Mouse (Mus musculus): Measurements from ENCODE around the gene Sowahb. TPM values are rescaled to one million over a fixed set of nuclear protein-coding genes. Genes with fewer than 3 reads are reported as not detected.

The Sowahb gene
- 0.05 TPM in 1 of 2 replicates, not detected in the other for polyA plus RNA-seq (2014; fragmentation: Nextera tagmentation; extraction: Ambion mirVana)

GRCm38 (mm10) chr5:93044584-93045370 lies at the start of gene Sowahb:
Sowahb (minus strand) TSS chr5:93045022.
- ATAC-seq (peak; percentile 68), DNase-seq (ENCODE audit: low spot score) (peak; percentile 24)
- under 1% methylated on average over 66 of the region's 68 CpGs for WGBS

GRCm38 (mm10) chr5:93093638-93094527 lies 49.1 kb upstream of the Sowahb start:
- WGBS: under 1% methylated on average over 50 of the region's 50 CpGs
- ATAC-seq: peak; percentile 53
- H3K36me3 ChIP-seq (ENCODE audit: control insufficient read depth, insufficient read depth, low read length): no peaks in the 10 kb centered on the region
- no peaks in the 10 kb centered on the region for H3K27me3 ChIP-seq (replicated peaks; ENCODE audit: control insufficient read depth, insufficient read depth, low read length)
- DNase-seq (ENCODE audit: low spot score): peak; percentile 76
- H3K9me3 ChIP-seq (replicated peaks; ENCODE audit: control insufficient read depth, low read length): no peaks in the 10 kb centered on the region
- peak overlapping the region; percentile 96 for H3K27ac ChIP-seq (ENCODE audit: low read depth, low read length)
- H3K4me2 ChIP-seq (ENCODE audit: low read length): peak overlapping the region; percentile 94
- peaks cover 46% of the 10 kb centered on the region for H3K4me1 ChIP-seq (ENCODE audit: control insufficient read depth, insufficient read depth, low read length)
- peak overlapping the region; percentile 83 for H3K4me3 ChIP-seq (ENCODE audit: low read depth, low read length)
- H3K9ac ChIP-seq (ENCODE audit: low read length): peak overlapping the region; percentile 90

More at GRCm38 (mm10) chr5:93044584-93045370, at the start of gene Sowahb:
- peak within 1 kb of the TSS; percentile 43 for H3K4me3 ChIP-seq (ENCODE audit: low read depth, low read length)
- peaks cover 18% of the 10 kb centered on the region for H3K4me1 ChIP-seq (ENCODE audit: control insufficient read depth, insufficient read depth, low read length)
- H3K9me3 ChIP-seq (replicated peaks; ENCODE audit: control insufficient read depth, low read length): no peaks in the 10 kb centered on the region
- H3K36me3 ChIP-seq (ENCODE audit: control insufficient read depth, insufficient read depth, low read length): no peaks in the 10 kb centered on the region
- peaks cover 63% of the 10 kb centered on the region for H3K27me3 ChIP-seq (replicated peaks; ENCODE audit: control insufficient read depth, insufficient read depth, low read length)
- H3K9ac ChIP-seq (ENCODE audit: low read length): peak within 1 kb of the TSS; percentile 57
- peak within 1 kb of the TSS; percentile 94 for H3K4me2 ChIP-seq (ENCODE audit: low read length)
- no peak within 1 kb of the TSS for H3K27ac ChIP-seq (ENCODE audit: low read depth, low read length)

DNA sequence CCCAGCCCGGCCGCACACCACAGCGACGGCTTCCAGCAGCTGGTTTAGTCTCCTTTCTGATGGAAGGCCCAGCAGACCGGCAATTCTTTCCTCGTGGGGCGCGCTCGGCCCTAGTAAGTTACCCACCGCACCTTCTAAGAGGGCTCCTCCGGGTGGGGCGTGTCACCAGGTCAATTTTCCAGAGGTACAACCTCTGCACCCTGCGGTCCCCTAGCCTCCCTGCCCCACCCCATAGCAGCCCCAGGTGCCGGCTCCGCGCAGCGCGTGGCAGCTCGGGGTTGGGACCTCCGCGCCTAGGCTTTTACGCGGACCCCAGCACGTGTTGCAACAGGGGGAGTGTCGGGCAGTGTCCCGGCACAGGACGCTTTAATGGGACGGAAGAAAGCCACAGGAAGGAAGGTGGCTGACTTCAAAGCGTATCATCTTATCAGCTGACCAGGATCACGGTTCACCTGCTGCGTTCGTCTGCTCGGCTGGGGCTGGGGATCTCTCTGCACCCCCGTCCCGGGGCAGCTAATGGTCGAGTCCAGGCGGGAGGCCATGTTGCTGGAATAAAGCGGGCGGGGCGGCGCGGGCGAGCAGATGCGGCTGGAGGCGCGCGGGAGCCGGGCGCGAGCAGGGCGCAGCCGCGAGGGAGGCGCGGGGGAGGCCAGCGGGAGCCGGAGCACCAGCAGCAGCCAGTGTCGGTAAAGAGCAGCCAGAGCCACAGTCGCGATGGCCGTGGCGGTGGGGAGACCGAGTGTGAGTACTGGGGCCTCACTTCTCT lies 48.2 kb upstream of the Sowahb start, which contains the start of gene Sept11:
Gene Sept11 (plus strand): TSS at position 581 of the 766 bp plus-strand sequence.
- Histone ChIP-seq H3K27me3 (replicated peaks; ENCODE audit: control insufficient read depth, insufficient read depth, low read length) (no peaks in the 10 kb centered on the region), H3K27ac (ENCODE audit: low read depth, low read length) (peak within 1 kb of the TSS; percentile 96), H3K9ac (ENCODE audit: low read length) (peak within 1 kb of the TSS; percentile 90), H3K4me1 (ENCODE audit: control insufficient read depth, insufficient read depth, low read length) (peaks cover 44% of the 10 kb centered on the region), H3K4me2 (ENCODE audit: low read length) (peak within 1 kb of the TSS; percentile 94), H3K9me3 (replicated peaks; ENCODE audit: control insufficient read depth, low read length) (no peaks in the 10 kb centered on the region), H3K36me3 (ENCODE audit: control insufficient read depth, insufficient read depth, low read length) (no peaks in the 10 kb centered on the region), H3K4me3 (ENCODE audit: low read depth, low read length) (peak within 1 kb of the TSS; percentile 83)
- DNase-seq (ENCODE audit: low spot score): peak; percentile 95
- ATAC-seq: peak; percentile 91
- under 1% methylated on average over 63 of the region's 63 CpGs for WGBS

DNA sequence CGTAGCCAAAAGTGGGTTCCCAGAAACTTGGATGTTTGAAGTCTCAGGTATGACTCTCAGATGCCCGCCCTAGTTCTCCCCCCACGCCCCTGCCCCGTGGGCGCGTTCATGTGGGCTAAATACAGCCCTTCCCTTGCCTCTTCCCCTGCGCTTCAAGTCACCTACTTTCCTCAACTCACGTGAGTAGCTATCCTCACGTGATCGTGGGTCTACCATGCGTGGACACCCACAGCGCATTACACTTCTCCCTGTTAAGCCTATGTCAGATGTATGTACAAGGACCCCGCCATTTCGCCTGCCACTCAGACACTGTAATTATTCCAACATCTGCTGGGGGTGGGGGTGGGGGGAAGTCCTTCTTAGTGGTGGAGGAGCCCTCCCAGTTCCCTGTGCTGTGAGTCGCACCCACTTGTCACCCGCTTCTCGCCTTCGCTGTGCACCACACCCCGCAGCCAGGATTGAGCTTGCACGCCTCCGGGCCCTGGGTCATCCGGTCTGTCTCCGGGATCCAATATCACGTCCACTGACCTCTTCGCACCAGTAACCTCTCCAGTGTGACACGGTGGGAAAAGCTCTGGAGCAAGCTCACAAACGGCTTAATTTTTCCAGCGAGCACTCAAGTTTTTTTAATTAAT lies 47.4 kb upstream of the Sowahb start:
- H3K4me3 ChIP-seq (ENCODE audit: low read depth, low read length): peak overlapping the region; percentile 83
- H3K4me2 ChIP-seq (ENCODE audit: low read length): peak overlapping the region; percentile 94
- peak; percentile 45 for ATAC-seq
- H3K36me3 ChIP-seq (ENCODE audit: control insufficient read depth, insufficient read depth, low read length): no peaks in the 10 kb centered on the region
- H3K9me3 ChIP-seq (replicated peaks; ENCODE audit: control insufficient read depth, low read length): no peaks in the 10 kb centered on the region
- H3K27ac ChIP-seq (ENCODE audit: low read depth, low read length): peak overlapping the region; percentile 96
- DNase-seq (ENCODE audit: low spot score): peak; percentile 59
- H3K9ac ChIP-seq (ENCODE audit: low read length): peak overlapping the region; percentile 90
- 6% methylated on average over 28 of the region's 28 CpGs for WGBS
- peaks cover 36% of the 10 kb centered on the region for H3K4me1 ChIP-seq (ENCODE audit: control insufficient read depth, insufficient read depth, low read length)
- H3K27me3 ChIP-seq (replicated peaks; ENCODE audit: control insufficient read depth, insufficient read depth, low read length): no peaks in the 10 kb centered on the region

GRCm38 (mm10) chr5:93091266-93091665 lies 46.4 kb upstream of the Sowahb start:
- no peak for DNase-seq (ENCODE audit: low spot score)
- Histone ChIP-seq H3K4me2 (ENCODE audit: low read length) (peak overlapping the region; percentile 94), H3K9ac (ENCODE audit: low read length) (no peak overlapping the region), H3K36me3 (ENCODE audit: control insufficient read depth, insufficient read depth, low read length) (no peaks in the 10 kb centered on the region), H3K4me3 (ENCODE audit: low read depth, low read length) (0 out of 2 replicates have a peak overlapping the region, but pooled peaks have one; percentile 83), H3K9me3 (replicated peaks; ENCODE audit: control insufficient read depth, low read length) (no peaks in the 10 kb centered on the region), H3K27ac (ENCODE audit: low read depth, low read length) (no peak overlapping the region), H3K4me1 (ENCODE audit: control insufficient read depth, insufficient read depth, low read length) (peaks cover 29% of the 10 kb centered on the region), H3K27me3 (replicated peaks; ENCODE audit: control insufficient read depth, insufficient read depth, low read length) (no peaks in the 10 kb centered on the region)
- WGBS: 65% methylated on average over 3 of the region's 3 CpGs
- no peak for ATAC-seq

- Histone ChIP-seq H3K27me3 (replicated peaks; ENCODE audit: control insufficient read depth, insufficient read depth, low read length) (no peaks in the 10 kb centered on the region), H3K4me2 (ENCODE audit: low read length) (no peak overlapping the region), H3K4me3 (ENCODE audit: low read depth, low read length) (no peak overlapping the region), H3K27ac (ENCODE audit: low read depth, low read length) (no peak overlapping the region), H3K36me3 (ENCODE audit: control insufficient read depth, insufficient read depth, low read length) (no peaks in the 10 kb centered on the region), H3K9me3 (replicated peaks; ENCODE audit: control insufficient read depth, low read length) (no peaks in the 10 kb centered on the region), H3K4me1 (ENCODE audit: control insufficient read depth, insufficient read depth, low read length) (peaks cover 1% of the 10 kb centered on the region; the same call in 1 of the 2 replicates), H3K9ac (ENCODE audit: low read length) (no peak overlapping the region)
- DNase-seq (ENCODE audit: low spot score) (no peak), ATAC-seq (no peak)
- WGBS: 85% methylated on average over 4 of the region's 4 CpGs
Measured at GRCm38 (mm10) chr5:93085900-93086299, 41.1 kb upstream of the Sowahb start.

- Histone ChIP-seq H3K4me2 (ENCODE audit: low read length) (no peak overlapping the region), H3K27ac (ENCODE audit: low read depth, low read length) (no peak overlapping the region), H3K27me3 (replicated peaks; ENCODE audit: control insufficient read depth, insufficient read depth, low read length) (no peaks in the 10 kb centered on the region), H3K9ac (ENCODE audit: low read length) (no peak overlapping the region), H3K4me3 (ENCODE audit: low read depth, low read length) (no peak overlapping the region), H3K36me3 (ENCODE audit: control insufficient read depth, insufficient read depth, low read length) (no peaks in the 10 kb centered on the region), H3K9me3 (replicated peaks; ENCODE audit: control insufficient read depth, low read length) (no peaks in the 10 kb centered on the region), H3K4me1 (ENCODE audit: control insufficient read depth, insufficient read depth, low read length) (no peaks in the 10 kb centered on the region)
- no peak for DNase-seq (ENCODE audit: low spot score)
- 72% methylated on average over 4 of the region's 4 CpGs for WGBS
- no peak for ATAC-seq
Measured at GRCm38 (mm10) chr5:93085015-93085598, 40.3 kb upstream of the Sowahb start.

All from forebrain, embryonic 14.5 days (tissue).